In the genomic region with DNA sequence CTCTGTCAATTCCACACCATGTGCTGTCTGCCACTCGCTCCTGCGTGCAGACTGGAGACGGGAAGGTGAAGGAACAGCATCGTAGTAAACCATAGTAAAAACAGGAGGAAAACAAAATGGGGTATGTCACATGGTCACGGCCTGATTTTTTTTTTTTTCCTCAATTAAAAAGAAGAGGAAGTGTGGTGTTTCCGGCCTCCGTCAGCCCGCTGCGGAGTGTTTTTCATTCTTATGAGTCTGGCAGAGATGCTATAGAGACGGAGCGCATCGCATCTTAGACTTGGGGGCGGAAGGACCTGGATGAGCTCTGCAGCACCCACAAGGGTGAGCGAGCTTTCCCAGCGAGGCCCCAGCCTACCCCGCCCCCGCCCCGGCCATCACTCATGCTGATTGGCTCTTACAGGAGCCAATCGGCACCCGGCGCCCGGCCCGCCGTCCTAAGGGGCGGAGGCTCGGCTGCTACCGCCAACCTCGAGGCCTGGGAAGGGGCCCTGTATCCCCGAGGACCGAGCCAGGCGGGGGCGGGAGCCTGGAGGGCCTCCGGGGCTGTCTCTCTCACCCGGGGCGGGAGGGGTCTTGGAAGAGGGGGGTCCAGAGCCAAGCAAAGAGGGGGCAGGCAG, we compare ENCODE assay signal across 8 mouse cellular contexts. TPM values are rescaled to one million over a fixed set of nuclear protein-coding genes. Genes with fewer than 3 reads are reported as not detected.
A peak's percentile ranks its signal among the peaks of the same experiment; 100 is the strongest.
DNase-seq lines count a peak whose midpoint lies in the region; ATAC-seq and TF ChIP-seq lines count a peak whose summit lies in the region.

No protein-coding gene starts in this region.

- H3K27me3 ChIP-seq in heart, embryonic 14.5 days (ENCODE audit: control insufficient read depth, insufficient read depth, low read length): 0 out of 2 replicates have a peak, but pooled peaks cover 3% of the 10 kb centered on the region
- H3K27me3 ChIP-seq in liver, embryonic 14.5 days (ENCODE audit: control insufficient read depth, insufficient read depth, low read length): peaks cover 2% of the 10 kb centered on the region; the same call in 1 of the 2 replicates
- no peaks in the 10 kb centered on the region for H3K27me3 ChIP-seq in stomach, embryonic 15.5 days (replicated peaks)

- under 1% methylated on average over 35 of the region's 35 CpGs for WGBS in heart, embryonic 14.5 days
- WGBS in liver, embryonic 14.5 days (ENCODE audit: insufficient replicate concordance): under 1% methylated on average over 35 of the region's 35 CpGs
- WGBS in stomach, embryonic 15.5 days: under 1% methylated on average over 35 of the region's 35 CpGs

- no peaks in the 10 kb centered on the region for H3K9me3 ChIP-seq in heart, embryonic 14.5 days (ENCODE audit: control insufficient read depth, low read length)
- no peaks in the 10 kb centered on the region for H3K9me3 ChIP-seq in liver, embryonic 14.5 days (ENCODE audit: control insufficient read depth, low read length)
- H3K9me3 ChIP-seq in stomach, embryonic 15.5 days: no peaks in the 10 kb centered on the region

- peak overlapping the region; percentile 73 for H3K4me2 ChIP-seq in heart, embryonic 14.5 days (ENCODE audit: low read length)
- H3K4me2 ChIP-seq in liver, embryonic 14.5 days (ENCODE audit: low read depth): peak overlapping the region; percentile 82
- peak overlapping the region; percentile 88 for H3K4me2 ChIP-seq in stomach, embryonic 15.5 days

- peaks cover 11 to 36% of the 10 kb centered on the region in 2 experiments for H3K4me1 ChIP-seq in heart, embryonic 14.5 days (ENCODE audit: control insufficient read depth in 2 of 2, insufficient read depth in 2 of 2, low read length in 2 of 2)
- peaks cover 3 to 11% of the 10 kb centered on the region in 2 experiments; a peak in 3 of 4 replicates for H3K4me1 ChIP-seq in liver, embryonic 14.5 days (replicated peaks; ENCODE audit: control insufficient read depth in 2 of 2, insufficient read depth in 2 of 2, low read length in 1 of 2)
- peaks cover 26% of the 10 kb centered on the region for H3K4me1 ChIP-seq in stomach, embryonic 15.5 days

- no peak for TF ChIP-seq EP300 in liver, embryonic 14.5 days (IDR thresholded peaks at IDR 0.05; ENCODE audit: low read depth)

- H3K4me3 ChIP-seq in heart, embryonic 14.5 days (ENCODE audit: control insufficient read depth in 1 of 2, insufficient read depth in 1 of 2, low read depth in 1 of 2, low read length in 2 of 2): peak overlapping the region; percentile 55 to 78
- peak overlapping the region; percentile 61 to 64 for H3K4me3 ChIP-seq in liver, embryonic 14.5 days (ENCODE audit: insufficient read depth in 1 of 2, low read depth in 2 of 2, low read length in 2 of 2)
- peak overlapping the region; percentile 48 for H3K4me3 ChIP-seq in stomach, embryonic 15.5 days (replicated peaks)

- peak overlapping the region; percentile 96 for H3K9ac ChIP-seq in heart, embryonic 14.5 days (ENCODE audit: low read length)
- H3K9ac ChIP-seq in liver, embryonic 14.5 days (replicated peaks): peak overlapping the region; percentile 74
- H3K9ac ChIP-seq in stomach, embryonic 15.5 days: peak overlapping the region; percentile 7; the same call in 1 of the 2 replicates

- H3K36me3 ChIP-seq in heart, embryonic 14.5 days (ENCODE audit: control insufficient read depth, insufficient read depth, low read length): peaks cover 29% of the 10 kb centered on the region
- no peaks in the 10 kb centered on the region for H3K36me3 ChIP-seq in liver, embryonic 14.5 days (replicated peaks; ENCODE audit: control insufficient read depth, insufficient read depth, low read depth)
- peaks cover under 1% of the 10 kb centered on the region; the same call in 1 of the 2 replicates for H3K36me3 ChIP-seq in stomach, embryonic 15.5 days

- TF ChIP-seq CTCF in liver, embryonic 14.5 days (IDR thresholded peaks at IDR 0.05; ENCODE audit: low read depth): no peak

- peak; percentile 91 for DNase-seq in CD4-positive helper T cell, adult 2 months (ENCODE audit: low read depth, low spot score)
- peak; percentile 52 for DNase-seq in c-Kit-negative CD71-positive TER-119-positive erythroid progenitor cells, embryonic 14.5 days (ENCODE audit: low read depth, low spot score)
- DNase-seq in fat pad, adult 2 months (ENCODE audit: extremely low read depth, low read depth, low spot score): peak; percentile 50
- peak; percentile 93 for DNase-seq in kidney, postnatal 14 days
- DNase-seq in liver, embryonic 14.5 days (ENCODE audit: low read depth in 3 of 3, low spot score in 3 of 3): peak; percentile 66 to 68 (median 68)
- DNase-seq in neural tube, embryonic 10.5 days (ENCODE audit: extremely low spot score, low spot score): peak; percentile 93

- ATAC-seq in heart, embryonic 14.5 days (ENCODE audit: insufficient number of reproducible peaks, insufficient read depth, low FRiP score, low read depth): peak; percentile 96
- ATAC-seq in liver, embryonic 14.5 days (ENCODE audit: insufficient read depth): peak; percentile 97
- peak; percentile 98 for ATAC-seq in stomach, embryonic 15.5 days (ENCODE audit: insufficient read depth, low FRiP score, low read depth)

- H3K27ac ChIP-seq in heart, embryonic 14.5 days (replicated peaks in 1 of 2; ENCODE audit: control insufficient read depth in 1 of 2, insufficient read depth in 1 of 2, low read depth in 2 of 2, low read length in 2 of 2): peak overlapping the region; percentile 92 to 99
- no peak overlapping the region for H3K27ac ChIP-seq in liver, embryonic 14.5 days
- H3K27ac ChIP-seq in stomach, embryonic 15.5 days: peak overlapping the region; percentile 87

RNA-seq across cellular contexts. Expression of gene Irs1, which starts 8.1 kb away (rescaled TPM):
- 10.5 and 10.7 TPM in 2 replicates for polyA plus RNA-seq in heart, embryonic 14.5 days (2014; fragmentation: Nextera tagmentation; extraction: Ambion mirVana)
- 0.93 and 0.94 TPM in 2 replicates for polyA plus RNA-seq in liver, embryonic 14.5 days (2012; rRNA removed)
- 0.61 and 0.66 TPM in 2 replicates for polyA plus RNA-seq in liver, embryonic 14.5 days (2014; fragmentation: Nextera tagmentation; extraction: Ambion mirVana)
- polyA plus RNA-seq in stomach, embryonic 15.5 days (2015; fragmentation: Nextera tagmentation; extraction: Ambion mirVana): 4.4 and 4.6 TPM in 2 replicates

RNA-seq across cellular contexts. Expression of gene Rhbdd1, which starts 33.1 kb away (rescaled TPM):
- polyA plus RNA-seq in heart, embryonic 14.5 days (2014; fragmentation: Nextera tagmentation; extraction: Ambion mirVana): 7.0 and 8.7 TPM in 2 replicates
- polyA plus RNA-seq in liver, embryonic 14.5 days (2012; rRNA removed): 4.7 and 5.8 TPM in 2 replicates
- 4.9 and 5.4 TPM in 2 replicates for polyA plus RNA-seq in liver, embryonic 14.5 days (2014; fragmentation: Nextera tagmentation; extraction: Ambion mirVana)
- polyA plus RNA-seq in stomach, embryonic 15.5 days (2015; fragmentation: Nextera tagmentation; extraction: Ambion mirVana): 10.7 and 11.2 TPM in 2 replicates

RNA-seq across cellular contexts. Expression of gene Gm9747, which starts 50.2 kb away (rescaled TPM):
- polyA plus RNA-seq in heart, embryonic 14.5 days (2014; fragmentation: Nextera tagmentation; extraction: Ambion mirVana): 38.8 and 40.1 TPM in 2 replicates
- polyA plus RNA-seq in liver, embryonic 14.5 days (2012; rRNA removed): 0.02 TPM in 1 of 2 replicates, not detected in the other
- polyA plus RNA-seq in liver, embryonic 14.5 days (2014; fragmentation: Nextera tagmentation; extraction: Ambion mirVana): 2.3 and 2.5 TPM in 2 replicates
- polyA plus RNA-seq in stomach, embryonic 15.5 days (2015; fragmentation: Nextera tagmentation; extraction: Ambion mirVana): 13.4 and 13.7 TPM in 2 replicates

Comparison
In these comparisons a context has a peak if more than half of its experiments do, and no peak if none do; other contexts are left out.
1. H3K9ac ChIP-seq: peak in every context shown above with its lines; median percentile 96 in heart, embryonic 14.5 days; 74 in liver, embryonic 14.5 days; 7 in stomach, embryonic 15.5 days.